Mouse (Mus musculus) liver, embryonic 18 days (tissue): ENCODE results near the gene Morc1. TPM values are rescaled to one million over a fixed set of nuclear protein-coding genes. Genes with fewer than 3 reads are reported as not detected.

Experiments used
- polyA plus RNA-seq: library from polyadenylated mRNA; depleted of rRNA; stranded (reverse); fragments of >200 nt; gene quantifications from 2 replicates; pipeline ENCODE4 v1.2.3, GENCODE M21; 2012; rRNA removed

The Morc1 gene
- 0.02 TPM in 1 of 2 replicates, not detected in the other for polyA plus RNA-seq

DNA sequence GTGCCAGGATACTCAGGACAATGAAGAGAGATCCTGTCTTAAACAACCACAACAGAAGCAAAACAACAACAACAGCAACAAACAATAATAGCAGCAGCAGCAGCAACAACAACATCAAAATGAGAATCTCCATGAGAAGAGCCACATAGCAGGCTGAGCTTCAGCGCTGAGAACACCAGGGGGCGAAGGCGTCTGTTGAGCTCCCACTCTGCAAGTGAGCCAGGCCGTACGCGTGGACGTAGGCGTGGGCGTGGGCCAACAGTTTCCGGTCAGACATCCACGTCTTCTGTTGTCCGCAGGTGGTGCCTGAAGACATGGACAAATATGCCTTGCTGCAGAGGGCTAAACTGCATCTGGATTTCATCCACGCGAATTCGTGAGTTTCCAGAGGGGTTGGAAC lies at the start of gene Morc1:
Gene Morc1, plus strand, starts transcription at position 211 of the 400 bp plus-strand sequence.

DNA sequence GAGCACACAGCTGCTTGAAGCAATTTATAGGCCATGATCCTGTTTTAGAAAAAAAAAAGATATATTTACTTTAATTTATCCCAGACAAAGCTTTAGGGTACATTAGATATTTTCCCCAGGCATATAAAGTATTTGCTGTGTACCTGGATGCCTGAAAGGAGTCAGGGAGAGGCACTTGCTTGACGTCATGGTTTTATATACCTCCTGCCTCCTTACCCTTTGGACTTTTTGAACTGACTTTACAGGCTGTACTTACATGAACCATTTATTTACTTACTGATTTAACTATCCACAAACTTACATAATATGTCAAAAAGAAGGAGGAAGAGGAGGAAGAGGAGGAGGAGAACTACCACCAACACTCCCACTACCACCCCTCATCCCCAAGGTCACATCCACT lies 18.8 kb upstream of the Morc1 start, which contains the start of gene Gm5485:
Gene Gm5485, minus strand, starts transcription at position 171 of the 400 bp plus-strand sequence.

Other genes starting within 250 kb of the Morc1 start
- not detected in 2 replicates for gene Dppa4, start 147.5 kb upstream of the Morc1 start, polyA plus RNA-seq
- not detected in 2 replicates for gene Dppa2, start 127.3 kb upstream of the Morc1 start, polyA plus RNA-seq
- 0.05 TPM in 1 of 2 replicates, not detected in the other for gene Gm5485, start 18.8 kb upstream of the Morc1 start, polyA plus RNA-seq